Mouse (Mus musculus) inflammation-experienced regulatory T-cells, adult 6 months (primary cell): ENCODE measurements around the gene Def8. TPM values are rescaled to one million over a fixed set of nuclear protein-coding genes. Genes with fewer than 3 reads are reported as not detected.
A peak's percentile ranks its signal among the peaks of the same experiment; 100 is the strongest.

Source experiments
- ATAC-seq: one replicate; pipeline ENCODE4 v1.8.0; 2017
- polyA plus RNA-seq, 3 experiments: library from polyadenylated mRNA; unstranded; fragments of 100-300 nt; shearing (Covaris generic); gene quantifications; one replicate each; pipeline ENCODE4 v1.2.1; 2017

The Def8 gene
- 1 to 10 TPM; 7.7 to 7.9 (median 7.8) TPM for polyA plus RNA-seq

DNA sequence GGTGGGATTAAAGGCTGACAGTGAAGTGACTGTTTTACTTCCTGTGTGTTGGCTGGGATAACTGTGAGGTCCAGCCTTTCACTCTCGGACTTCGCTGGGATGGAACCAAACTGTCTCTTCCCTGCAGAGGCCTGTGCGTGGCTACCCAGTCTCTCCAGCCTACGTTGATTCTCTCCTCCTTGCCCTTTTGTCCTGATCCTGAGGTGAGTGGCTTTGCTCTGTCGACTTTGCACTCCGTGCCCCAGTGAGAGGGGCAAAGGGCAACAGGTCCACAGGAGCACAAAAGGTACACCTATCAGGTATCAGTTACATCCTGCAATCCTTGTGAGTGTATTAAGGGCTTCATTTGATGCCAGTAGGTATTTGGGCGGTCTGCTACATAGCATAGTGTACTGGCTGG is at the start of gene Def8:
TSS of gene Def8 (plus strand) at position 87 of the 400 bp plus-strand sequence.
- ATAC-seq = no peak

DNA sequence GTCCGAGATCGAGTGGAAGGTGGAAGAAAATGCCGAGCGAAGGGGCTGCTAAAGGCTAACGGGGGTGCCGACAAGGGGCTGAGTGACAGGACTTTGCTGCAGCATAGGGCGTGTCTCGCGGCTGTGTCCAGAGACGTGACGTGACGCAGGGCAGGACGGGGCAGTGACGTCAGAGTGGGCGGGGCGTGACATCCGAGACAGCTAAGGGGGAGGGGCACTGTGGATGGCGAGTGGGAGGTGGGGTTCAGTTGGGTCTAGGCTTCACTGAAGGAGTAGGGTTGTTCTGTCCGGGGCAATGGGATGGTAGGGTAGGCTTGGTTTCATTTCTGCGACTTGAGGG is 49.1 kb upstream of the Def8 start:
- peak; percentile 76 for ATAC-seq

DNA sequence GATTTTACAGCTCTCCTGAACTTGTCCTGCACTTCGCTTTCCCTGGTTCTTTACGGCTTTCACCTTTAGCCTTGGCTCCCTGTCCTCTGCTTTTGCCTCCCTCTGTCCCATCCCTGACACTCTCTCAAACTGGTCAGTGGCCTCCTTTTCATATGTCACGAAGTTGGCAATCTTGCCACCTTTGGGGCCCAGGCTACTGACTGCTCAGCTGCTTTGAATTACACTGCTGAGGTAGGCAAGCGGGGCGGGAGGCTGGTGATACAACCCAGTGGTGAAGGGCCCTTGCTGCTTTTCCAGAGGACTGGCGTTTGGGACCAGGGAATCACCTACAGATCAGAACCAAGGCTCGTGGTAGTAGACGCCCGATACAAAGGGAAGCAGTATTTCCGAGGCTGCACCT is 47.6 kb upstream of the Def8 start:
- ATAC-seq = no peak

DNA sequence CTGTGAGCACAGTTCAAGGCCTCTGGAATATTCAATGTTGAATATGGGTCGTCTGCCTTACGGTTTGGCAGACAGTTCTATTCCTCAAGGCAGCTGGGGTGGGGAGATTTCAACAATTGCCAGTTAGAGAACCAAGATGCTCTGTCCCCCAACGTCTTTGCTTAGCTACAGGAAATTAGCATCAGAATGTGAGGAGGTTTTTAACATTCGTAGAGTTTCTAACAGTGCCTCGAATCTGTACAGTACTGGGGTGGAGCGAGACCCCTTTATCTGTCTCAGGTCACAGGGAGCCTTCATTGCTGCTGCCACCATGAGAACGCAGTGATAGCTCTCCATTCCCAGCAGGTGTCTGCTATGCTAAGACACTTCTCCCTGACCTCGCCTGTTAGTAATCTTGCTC is 47.2 kb upstream of the Def8 start:
- ATAC-seq = no peak

DNA sequence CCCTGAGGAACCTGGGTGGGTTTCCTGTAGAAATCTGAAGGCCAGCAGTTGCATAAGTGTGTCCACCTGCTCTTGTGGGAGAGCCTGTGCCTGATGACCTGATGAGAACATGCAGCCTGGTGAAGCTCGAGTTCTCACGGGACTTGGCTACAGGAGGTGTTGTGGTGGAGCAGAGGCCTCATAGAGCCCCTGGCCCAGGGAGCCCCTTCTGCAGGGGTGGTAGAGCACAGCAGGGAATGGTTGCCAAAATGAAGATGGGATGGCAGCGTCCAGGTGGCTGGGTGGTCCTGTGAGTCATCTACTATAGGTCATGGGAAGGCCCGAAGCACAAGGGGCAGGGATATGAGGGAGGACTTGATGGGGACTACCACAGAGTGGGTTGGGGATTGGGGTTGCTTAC is 41.6 kb upstream of the Def8 start:
- no peak for ATAC-seq

DNA sequence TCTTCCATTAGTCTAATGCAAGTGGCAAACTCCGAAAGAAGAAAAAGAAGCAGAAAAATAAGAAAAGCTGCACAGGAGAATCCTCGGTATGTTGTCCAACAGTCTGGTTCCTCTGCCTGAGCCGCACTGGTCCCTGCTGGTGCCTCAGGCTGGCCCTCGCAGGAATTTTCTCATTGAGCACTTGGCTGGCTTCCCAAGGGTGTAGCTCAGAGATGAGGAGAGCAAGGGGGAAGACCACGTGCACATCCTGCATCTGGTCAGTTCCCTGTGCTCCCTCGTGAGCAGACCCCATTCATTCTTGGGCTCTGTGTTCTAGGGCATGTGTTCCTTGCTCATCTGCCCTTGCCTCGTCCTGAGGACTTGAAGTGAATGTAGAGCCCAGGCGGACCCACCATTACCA is 40.8 kb upstream of the Def8 start:
- ATAC-seq = no peak

DNA sequence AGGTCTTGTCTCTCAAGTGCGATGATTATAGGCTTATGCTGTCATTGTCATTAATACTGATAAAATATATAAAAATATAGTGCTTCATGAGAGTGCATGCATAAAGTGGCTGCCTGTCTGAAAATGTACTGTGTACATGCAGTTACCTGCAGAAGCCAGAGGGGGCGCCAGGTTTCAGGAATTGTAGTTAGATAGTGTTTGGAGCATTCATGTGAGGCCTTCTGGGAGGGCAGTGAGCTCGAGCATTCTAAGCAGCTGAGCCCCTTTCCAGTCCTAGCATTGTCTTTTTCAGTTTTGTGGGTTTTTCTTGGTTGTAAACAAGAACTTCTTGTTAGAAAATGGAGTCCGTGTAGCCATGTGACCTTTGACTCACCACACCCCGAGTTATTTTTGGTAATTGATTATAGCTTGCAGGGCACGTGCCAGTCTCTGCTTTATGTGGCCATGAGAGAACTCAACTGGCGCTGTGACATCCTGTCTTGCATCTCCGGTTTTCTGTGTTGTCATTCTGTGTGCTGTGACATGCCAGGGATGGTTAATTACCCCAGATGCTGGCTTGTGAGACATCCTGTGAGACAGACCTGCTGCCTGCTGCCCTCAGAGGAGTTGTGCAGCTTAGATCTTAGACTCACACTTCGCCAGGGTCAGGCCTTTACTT is 38.3 kb upstream of the Def8 start:
- ATAC-seq = peak; percentile 60

DNA sequence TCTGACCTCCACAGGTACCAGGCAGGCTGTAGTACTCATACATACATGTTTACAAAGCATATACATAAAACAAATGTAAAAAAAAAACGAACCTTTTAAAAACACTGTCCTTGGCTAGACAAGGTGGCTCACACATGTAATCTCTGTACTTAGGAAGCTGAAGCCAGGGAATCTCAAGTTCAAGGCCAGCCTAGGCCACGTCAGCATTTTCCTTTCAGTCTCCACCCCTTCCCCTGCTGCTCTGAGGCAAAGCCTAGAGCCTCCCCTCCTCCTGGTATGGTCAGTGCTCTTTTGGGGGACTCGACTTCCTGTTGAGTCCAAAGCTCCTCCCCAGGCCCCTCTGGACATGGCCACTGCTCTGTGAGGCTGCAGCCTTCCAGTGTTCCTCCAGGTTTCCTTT is 36.3 kb upstream of the Def8 start:
- ATAC-seq = no peak

DNA sequence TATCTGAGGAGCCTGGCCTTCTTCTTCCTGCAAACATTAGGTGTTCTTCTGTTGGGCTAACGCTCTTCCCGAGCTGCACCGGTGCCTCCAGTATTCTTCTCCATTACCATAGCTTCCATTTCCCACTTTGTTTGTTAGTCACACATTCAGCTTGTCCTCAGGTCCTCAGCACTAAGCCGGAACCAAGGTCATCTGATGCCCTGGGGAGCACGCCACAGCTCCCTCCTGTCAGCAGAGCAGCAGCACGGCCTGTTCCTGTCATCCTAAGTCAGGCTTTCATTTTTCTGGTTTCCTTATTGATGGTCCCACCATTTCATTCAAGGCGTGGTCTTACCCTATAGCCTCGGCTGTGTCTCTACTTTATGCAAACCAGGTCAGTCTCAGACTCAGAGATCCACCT is 35.5 kb upstream of the Def8 start:
- no peak for ATAC-seq

DNA sequence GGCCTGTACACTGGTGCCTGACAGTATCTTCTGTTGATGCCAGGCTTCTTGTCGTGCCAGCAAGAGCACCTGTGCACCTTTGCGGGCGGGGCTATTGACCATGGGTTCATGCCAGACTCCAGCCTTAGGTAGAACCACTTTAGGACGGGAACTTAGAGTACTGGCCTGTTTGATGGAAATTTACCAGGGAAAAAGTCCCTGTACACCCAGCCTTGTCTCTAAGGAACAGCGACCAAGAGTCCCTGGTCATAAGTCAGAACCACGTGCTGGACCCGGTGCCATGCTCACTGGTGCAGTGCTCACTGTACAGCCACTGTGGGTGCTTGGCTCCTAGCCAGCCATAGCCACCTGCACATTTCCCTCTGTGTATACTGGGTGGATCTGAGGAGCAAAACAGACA is 34.3 kb upstream of the Def8 start:
- no peak for ATAC-seq

DNA sequence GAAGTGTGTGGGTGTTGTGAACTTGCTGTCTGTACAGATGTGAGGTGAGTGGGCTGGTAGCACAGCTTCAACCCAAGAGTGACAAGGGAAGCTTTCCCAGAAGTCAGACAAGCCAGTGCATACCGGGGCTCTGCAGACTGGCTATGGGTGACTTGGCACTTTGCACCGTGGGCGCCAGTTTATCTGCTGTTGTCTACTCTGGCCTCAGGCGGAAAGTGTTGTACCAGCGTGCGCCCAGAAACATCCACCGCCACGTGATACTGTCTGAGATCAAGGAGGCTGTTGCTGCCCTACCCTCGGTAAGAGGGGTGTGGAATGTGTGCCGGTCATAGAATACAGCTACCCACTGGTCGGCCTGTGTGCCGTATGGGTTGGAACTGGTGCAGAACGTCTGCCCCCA is 25.0 kb upstream of the Def8 start:
- no peak for ATAC-seq

DNA sequence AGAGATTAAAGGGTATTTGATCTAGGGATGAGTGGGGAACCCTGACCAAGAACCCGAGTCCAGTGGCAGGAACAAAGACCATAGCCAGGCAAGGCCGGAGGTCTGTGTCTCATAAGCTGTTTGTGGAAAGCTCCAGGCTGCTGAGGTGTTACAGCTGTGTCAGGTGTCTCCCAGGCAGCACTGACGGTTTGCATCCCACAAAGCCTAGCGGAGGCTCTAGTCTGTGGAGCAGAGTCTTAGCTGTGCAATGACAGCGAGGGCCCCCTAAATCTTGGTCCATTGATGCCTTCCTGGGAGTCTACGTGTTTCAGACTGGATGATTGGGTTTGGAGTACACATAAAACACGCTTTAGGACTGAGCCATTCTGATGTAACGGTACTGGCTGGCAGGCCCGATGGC is 21.4 kb upstream of the Def8 start:
- no peak for ATAC-seq

DNA sequence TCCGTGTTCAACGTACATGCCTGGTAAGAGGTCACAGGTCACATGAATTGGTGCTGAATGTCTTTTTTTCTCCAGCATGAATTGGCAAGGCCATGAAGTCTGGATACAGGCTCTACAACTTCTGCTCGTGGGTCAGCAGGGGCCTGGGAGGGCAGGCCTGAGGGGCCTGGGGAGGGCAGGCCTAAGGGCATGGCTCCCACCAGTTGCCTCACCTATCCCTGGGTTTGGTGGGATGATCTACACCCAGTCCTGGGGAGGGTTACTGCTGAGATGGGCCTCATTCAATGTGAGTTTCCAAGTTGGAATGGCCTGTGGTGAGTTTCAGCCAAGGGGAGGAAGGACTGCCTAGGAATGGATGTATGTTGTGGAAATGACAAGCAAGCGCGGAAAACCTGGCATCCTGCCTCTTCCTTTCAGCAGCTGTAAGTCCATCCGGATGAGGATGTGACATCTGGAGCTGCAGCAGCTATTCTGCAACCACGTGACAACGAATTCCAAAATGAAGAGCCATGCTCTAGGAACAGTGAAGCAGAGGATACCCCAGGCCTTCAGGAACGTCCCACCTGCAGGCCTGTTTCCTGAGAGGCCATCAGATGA is 20.5 kb upstream of the Def8 start:
- no peak for ATAC-seq

DNA sequence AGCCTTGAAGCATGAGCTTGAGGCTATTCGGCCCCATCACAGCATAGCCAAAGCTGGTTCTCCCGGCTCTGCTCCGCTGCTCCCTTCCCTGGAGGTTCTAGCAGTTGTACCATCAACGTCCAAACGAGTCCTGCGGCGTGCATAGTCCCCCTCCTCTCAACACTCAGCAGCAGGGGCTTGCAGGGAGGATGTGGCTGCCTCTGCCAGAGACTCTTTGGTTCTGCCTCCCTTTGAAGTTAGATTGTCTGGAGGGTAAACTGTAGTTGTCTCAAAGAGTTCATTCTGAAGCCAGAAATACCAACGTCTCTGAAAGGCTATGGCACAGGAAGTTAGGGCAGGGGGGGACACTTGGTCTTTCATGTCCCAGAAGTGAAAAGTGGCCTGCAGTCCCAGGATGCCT is 18.8 kb upstream of the Def8 start:
- peak; percentile 76 for ATAC-seq

DNA sequence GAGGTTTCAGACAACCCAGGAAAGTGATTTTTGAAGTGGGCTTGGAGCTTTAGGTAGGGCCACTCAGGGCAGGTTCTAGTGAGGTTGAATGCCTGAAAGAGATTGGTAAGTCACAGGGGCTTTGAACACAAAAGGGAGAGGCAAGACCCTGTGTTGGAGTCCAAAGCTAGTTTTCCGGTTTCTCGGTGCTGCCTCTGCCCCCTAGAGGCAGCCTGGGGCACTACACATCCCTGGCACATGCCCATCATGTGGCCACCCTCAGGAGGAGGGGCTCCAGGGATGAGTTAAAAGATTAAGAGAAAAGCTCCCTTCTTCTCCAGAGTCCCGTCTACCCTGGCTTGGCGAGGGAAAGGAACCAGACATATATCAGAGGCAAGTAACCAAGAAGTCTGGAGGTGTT is 16.5 kb upstream of the Def8 start, which contains the start of gene Mc1r:
TSS of gene Mc1r (plus strand) at position 322 of the 400 bp plus-strand sequence.
- ATAC-seq = peak; percentile 36

DNA sequence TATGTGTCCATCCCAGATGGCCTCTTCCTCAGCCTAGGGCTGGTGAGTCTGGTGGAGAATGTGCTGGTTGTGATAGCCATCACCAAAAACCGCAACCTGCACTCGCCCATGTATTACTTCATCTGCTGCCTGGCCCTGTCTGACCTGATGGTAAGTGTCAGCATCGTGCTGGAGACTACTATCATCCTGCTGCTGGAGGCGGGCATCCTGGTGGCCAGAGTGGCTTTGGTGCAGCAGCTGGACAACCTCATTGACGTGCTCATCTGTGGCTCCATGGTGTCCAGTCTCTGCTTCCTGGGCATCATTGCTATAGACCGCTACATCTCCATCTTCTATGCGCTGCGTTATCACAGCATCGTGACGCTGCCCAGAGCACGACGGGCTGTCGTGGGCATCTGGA is 15.7 kb upstream of the Def8 start:
- no peak for ATAC-seq

DNA sequence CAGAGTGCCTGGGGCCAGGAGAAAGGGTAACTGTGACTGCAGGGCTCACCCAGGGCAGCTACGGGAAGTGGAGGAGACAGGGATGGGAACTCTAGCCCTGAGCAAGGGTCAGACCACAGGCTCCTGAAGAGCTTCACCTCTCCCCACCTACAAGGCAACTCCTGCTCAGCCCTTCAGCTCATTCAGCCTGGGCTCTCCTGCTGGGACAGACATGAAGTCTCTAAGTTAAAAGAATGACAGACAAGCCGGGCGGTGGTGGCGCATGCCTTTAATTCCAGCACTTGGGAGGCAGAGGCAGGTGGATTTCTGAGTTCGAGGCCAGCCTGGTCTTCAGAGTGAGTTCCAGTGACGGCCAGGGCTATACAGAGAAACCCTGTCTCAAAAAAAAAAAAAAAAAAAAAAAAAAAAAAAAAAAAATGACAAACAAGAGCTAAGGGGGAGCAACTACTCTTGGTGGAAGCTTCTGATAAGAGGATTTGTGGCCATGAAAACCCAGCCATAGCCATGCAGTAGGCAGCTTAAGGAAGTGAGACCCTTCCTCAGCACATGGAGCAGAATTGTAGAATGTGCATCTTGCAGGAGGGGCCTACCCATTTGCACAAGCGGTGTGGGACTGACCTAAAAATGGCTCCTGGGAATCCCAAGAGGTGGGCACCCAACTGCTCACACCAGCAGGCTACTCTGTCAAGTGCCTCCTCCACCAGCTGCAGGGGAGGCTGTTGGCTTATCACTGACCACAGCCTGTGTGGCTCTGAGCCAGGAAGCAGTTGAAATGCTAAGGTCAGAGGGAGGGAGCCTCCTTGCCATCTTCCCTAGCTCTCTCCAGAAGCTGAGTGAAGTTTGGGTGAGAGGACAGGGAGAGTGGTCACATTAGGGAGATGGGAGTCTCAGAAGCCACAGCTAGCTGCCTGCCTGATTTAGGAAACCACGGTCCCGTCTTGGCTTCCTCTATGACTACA is 14.5 kb upstream of the Def8 start:
- ATAC-seq = no peak

DNA sequence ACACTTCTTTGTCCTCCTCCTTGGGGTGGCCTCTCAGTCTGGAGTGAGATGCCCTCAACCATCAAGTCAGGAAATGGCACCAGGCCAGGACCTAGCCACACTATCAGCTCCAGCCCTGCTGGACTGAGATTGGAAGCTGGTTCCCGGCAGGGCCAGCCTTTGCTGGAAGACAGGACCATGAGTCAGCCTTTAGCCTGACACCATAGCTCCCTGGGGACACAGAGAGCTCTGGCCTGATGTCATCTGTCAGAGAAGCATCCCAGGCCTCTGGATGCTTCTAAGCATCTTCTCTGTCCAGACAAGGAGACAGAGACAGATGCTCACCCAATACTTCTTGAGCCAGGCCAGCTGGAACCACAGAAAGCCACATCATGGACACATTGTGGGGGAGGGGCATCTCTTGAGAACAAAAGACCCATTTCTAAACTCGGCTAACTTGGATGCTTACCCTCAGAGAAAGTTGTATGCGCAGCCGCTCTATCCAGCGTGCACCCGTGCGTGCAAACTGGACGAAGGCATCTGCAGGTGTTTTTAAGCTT is 13.2 kb upstream of the Def8 start:
- no peak for ATAC-seq

DNA sequence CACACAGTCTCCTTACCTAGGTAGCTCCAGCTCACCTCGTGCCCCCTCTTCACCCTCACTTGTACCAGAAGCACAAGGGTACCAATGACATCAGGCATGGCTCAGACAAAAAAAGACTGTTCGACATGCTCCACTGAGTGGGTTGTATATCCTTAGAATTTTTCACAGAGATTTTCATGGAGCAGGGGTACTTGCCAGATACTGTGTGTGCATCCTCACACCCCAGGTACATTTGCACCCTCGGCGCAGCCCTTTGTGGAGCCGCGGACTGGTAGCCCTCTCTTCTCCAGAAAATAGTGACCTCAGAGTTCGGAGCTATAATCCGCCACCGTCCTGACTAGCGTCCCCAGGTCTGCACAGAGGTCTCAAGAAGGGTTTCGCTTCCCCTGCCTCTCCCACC is 12.5 kb upstream of the Def8 start:
- ATAC-seq = no peak

DNA sequence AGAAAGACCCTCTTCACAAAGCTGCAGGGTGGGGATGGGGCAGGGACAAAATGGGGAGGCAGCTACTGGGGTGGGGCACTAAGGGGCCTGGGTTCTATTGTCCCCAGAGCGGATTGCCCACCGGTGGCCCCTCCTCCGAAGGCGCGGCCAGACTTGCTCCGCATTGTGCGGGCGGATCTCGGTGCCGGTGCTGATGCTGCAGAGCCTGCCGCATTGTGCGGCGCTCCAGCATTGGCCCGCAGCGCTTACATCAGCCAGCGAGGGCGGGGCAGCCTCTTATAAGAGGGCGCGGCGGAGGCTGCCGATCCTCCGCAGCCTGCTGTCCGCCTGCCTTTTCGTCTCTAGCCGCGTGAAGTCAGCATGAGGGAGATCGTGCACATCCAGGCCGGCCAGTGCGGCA is 12.1 kb upstream of the Def8 start, which contains the start of gene Tubb3:
TSS of gene Tubb3 (plus strand) at position 179 of the 400 bp plus-strand sequence.
- ATAC-seq = peak; percentile 72

DNA sequence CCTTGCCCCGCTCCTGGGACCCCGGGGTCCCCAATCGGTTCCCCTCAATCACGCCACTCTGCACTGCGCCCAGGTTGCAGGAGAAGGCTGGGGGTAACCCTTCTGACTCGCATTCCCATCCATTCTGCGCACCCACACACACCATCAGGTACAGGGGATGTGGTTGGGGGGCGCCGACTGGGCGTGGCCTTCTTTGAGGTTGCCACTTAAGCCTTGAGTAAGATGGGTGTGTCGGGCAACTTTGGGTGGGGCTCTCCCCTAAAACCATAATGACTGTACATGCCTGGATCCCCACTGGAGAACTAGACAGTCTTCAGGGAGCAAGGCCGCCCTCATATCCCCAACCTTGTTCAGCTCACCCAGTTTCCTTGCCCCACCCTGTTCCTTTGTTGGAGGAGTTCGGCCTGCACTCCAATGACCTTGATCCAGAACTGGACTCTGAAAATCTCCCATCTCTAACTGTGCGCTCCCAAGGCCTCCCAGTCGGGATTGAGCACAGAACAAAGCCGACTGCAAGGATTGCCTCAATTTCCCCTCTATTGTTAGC is 11.5 kb upstream of the Def8 start:
- ATAC-seq = no peak

DNA sequence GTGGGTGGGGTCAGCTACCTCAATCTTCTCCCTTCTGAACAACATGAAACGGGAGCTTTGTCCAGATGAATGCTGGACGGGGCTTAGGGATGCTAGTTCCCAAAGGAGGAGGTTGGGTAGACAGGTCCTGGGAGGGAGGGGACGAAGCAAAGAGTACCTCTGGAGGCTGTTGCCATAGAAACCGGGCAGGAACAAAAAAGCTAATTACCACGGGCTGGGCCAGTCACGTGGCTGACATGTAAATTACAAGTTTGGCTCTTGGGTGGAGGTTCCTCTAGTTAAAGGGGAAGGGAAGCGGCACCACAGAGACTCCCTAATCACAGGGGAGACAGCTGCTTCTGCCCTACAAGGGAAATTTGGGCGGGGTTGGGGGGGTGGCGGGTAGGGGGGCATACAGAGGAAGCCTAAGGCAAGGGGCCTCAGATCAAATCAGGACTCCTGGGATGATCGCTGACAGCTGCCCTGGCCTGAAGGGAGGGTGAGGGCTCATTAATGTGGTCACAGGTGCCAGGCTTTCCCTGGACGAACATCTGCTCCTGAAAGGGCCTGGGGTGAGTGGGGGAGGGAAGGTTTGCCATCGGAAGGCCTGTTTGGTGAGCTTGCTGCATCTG is 10.7 kb upstream of the Def8 start:
- peak; percentile 38 for ATAC-seq

DNA sequence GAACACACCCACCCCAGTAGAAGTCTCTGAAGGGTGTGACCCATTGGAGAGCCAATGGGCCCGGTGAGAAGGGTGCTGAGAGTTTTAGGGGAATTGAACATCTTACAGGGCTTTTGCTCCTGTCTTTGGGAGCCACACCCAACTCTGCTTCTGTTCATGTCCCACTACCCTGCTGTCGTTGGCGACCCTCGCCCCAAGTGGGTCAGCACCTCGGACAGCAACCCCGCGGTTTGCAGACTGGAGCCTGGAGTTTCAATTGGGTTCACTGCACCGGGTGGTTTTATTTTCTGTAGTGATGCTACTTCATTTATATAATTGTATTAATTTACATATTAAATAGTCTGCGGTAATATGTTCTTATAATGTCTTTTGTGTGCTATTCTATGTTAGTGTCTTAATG is 9.1 kb upstream of the Def8 start:
- ATAC-seq = no peak
